Mouse (Mus musculus) erythroblast, adult 5-6 weeks (primary cell): ENCODE measurements around the gene Trappc11. TPM values are rescaled to one million over a fixed set of nuclear protein-coding genes. Genes with fewer than 3 reads are reported as not detected.
A peak's percentile ranks its signal among the peaks of the same experiment; 100 is the strongest.

Source experiments
- ATAC-seq: replicated peaks from 2 replicates; pipeline ENCODE4 v1.8.0; 2016; ENCODE audit warnings: moderate number of reproducible peaks, mild to moderate bottlenecking, moderate TSS enrichment, inconsistent platforms; ENCODE audit not compliant: poor library complexity, low FRiP score, severe bottlenecking
- total RNA-seq, 2 experiments: library from RNA; stranded (forward) in 1 of 2; stranded (reverse) in 1 of 2; fragments of 150-400 nt in 1 of 2; fragments of 200-764, 138-1000 nt in 1 of 2; gene quantifications; 2 replicates each; pipeline versions ENCODE4 v1.2.3 to v1.2.4; 2015 to 2017; ENCODE audit warnings: low replicate concordance in 2 of 2

Trappc11 gene
- 9.0 and 13.6 TPM in 2 replicates for total RNA-seq (2015; ENCODE audit: low replicate concordance)
- 12.7 and 17.0 TPM in 2 replicates for total RNA-seq (2017; ENCODE audit: low replicate concordance)

DNA sequence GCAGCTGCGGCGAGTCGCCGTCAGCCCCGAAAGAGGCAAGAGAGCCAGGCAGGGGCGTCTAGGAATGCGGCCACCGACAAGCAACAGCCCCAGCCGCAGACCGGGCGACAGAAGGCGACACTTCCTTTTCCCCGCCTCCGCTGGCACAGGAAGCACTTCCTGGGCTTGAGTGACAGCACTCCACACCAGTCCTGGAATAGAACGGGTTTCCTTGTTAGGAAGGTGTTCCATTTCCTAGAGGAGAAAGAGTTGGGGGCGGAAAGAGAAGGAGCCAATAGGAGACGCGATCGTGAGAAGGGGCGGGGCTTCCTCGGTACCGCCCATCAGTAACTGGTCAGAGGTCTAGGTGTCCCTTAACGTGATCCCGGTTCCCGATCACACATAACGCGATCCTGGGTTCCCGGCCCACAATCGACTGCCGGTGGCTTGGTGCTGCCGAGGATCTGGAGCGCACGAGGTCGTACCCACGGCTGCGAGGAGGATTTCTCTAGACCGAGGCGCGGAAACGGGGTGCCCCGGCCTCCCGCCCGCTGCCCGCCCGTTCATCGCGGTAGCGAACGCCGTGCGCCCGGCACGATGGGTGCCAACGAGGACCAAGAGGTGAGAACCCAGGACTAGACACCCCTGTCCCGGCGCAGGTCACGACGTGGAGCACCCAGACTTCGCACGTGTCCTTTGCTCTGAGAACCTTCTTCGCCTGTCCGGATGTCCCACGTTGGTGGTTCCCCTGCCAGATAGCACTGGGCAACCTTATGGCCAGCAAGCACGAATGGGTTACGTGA lies at the start of gene Trappc11, which contains the start of gene Rwdd4a:
Gene Trappc11 (minus strand): TSS at position 127 of the 782 bp plus-strand sequence.
Gene Rwdd4a (plus strand): TSS at position 321 of the 782 bp plus-strand sequence.
- ATAC-seq = peak; percentile 99

- no peak for ATAC-seq
Observed at GRCm38 (mm10) chr8:47581454-47581853, 48.2 kb upstream of the Trappc11 start.

DNA sequence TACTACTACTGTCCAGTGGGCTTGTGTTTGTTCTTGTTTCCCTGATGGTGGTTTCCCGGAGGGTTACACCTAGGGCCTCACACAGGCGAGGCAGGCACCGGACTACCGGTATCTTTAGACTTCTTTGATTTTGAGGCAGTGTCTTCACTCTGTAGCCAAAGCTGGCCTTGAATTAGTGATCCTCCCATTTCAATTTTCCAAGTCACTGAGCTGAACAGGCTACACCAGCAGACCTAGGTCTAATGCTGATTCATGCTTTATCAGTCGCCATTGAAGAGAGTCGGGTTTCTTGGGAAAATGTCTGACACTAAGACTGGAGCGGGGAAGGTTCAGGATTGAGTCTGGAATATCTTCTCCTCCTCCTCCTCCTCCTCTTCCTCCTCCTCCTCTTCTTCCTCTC lies 40.2 kb upstream of the Trappc11 start:
- ATAC-seq = no peak

- ATAC-seq = no peak
Observed at GRCm38 (mm10) chr8:47570161-47570560, 36.9 kb upstream of the Trappc11 start.

- ATAC-seq = no peak
Observed at GRCm38 (mm10) chr8:47568098-47568497, 34.8 kb upstream of the Trappc11 start.

DNA sequence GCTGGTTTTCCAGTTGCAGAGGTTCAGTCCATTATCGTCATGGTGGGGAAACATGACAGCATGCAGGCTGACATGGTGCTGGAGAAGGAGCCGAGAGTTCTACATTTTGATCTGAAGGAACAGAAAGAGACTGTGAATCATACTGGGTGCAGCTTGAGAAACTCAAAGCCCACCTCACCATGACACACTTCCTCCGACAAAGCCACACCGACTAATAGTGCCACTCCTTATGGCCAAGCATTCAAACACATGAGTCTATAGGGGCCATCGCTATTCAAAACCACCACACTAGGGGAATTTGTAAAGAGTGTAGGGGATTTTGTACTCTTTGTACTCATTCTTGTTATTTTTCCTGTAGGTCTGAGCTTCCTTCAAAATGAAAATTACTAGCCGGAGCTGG lies 33.3 kb upstream of the Trappc11 start:
- ATAC-seq = no peak

- ATAC-seq = no peak
Observed at GRCm38 (mm10) chr8:47560801-47561200, 27.5 kb upstream of the Trappc11 start.

DNA sequence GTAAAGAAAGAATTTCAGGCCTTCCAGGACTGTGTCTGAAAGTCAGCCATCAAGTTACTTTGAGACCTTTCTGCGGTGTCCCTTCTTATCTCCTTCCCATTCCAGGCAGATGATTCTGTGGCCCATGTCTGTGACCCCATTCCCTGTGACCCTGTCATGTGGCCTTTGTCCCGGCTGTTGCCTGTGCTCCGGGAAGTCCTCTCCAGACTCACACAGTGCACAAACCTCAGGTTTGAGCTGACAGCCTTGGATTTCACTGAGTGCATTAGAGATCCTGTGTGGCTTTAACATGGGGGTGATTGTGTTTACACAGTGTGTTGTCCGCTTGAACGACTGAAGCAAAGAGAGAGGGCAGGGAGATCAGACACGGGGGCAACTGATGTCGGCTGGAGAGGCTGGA lies 25.0 kb upstream of the Trappc11 start:
- ATAC-seq = no peak

GRCm38 (mm10) chr8:47556446-47556845 lies 23.2 kb upstream of the Trappc11 start:
- ATAC-seq = no peak

- ATAC-seq = no peak
Observed at GRCm38 (mm10) chr8:47553613-47554012, 20.3 kb upstream of the Trappc11 start.

DNA sequence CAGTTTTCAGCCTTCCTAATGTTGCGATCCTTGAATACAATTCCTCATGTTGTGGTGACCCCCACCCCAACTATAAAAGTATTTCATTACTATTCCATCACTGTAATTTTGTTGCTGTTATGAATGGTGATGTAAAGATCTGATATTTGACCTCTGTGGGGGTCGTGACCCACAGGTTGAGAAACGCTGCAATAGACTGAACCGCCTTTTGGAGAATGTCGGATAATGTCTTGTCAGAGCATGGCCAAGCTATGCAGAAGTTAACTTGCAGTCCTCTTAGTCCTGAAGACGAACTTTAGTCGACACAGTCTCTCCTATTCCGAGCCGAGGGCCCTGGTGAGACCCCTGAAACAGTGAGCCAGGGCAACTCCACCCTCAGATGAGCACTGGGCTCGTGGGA lies 13.8 kb upstream of the Trappc11 start:
- no peak for ATAC-seq

GRCm38 (mm10) chr8:47544094-47544493 lies 10.8 kb upstream of the Trappc11 start:
- ATAC-seq = no peak

- ATAC-seq = no peak
Observed at GRCm38 (mm10) chr8:47542746-47543145, 9.5 kb upstream of the Trappc11 start.

DNA sequence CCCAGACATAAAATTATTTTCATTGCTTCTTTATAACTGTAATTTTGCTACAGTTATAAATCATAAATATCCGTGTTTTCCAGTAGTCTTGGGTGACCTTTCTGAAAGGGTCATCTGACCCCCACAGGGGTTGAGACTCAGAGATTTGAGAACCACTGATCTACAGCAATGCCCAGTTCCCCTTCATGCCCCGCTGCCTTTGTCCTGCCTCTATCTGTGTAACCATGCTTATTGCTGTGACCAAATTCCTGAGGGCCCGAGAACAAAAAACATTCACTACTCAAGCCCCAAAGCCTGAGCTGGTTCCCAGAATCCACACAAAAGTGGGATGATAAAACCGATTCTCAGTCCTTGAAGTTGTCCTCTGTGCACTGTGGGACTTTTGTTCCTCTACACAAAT lies 5.1 kb upstream of the Trappc11 start:
- ATAC-seq = no peak

- no peak for ATAC-seq
Observed at GRCm38 (mm10) chr8:47528094-47528493, 5.2 kb downstream of the Trappc11 start.

GRCm38 (mm10) chr8:47513601-47514000 lies 19.7 kb downstream of the Trappc11 start:
- no peak for ATAC-seq

DNA sequence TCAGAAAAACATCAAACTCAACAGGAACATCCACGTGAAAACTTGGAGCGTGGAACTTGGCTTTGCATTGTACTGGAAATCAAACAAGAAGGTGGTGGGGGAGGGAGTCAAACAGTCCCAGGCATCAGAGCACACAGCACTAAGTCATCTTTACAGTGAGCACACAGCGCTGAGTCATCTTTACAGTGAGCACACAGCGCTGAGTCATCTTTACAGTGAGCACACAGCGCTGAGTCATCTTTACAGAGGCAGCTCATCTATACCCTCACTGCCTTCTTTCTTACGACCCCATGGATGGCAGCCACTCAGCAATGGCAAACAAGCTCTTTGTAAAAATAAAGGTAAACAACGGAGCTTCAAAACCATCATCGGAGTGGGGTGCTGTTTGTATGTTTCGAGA lies 22.3 kb downstream of the Trappc11 start:
- ATAC-seq = peak; percentile 99

DNA sequence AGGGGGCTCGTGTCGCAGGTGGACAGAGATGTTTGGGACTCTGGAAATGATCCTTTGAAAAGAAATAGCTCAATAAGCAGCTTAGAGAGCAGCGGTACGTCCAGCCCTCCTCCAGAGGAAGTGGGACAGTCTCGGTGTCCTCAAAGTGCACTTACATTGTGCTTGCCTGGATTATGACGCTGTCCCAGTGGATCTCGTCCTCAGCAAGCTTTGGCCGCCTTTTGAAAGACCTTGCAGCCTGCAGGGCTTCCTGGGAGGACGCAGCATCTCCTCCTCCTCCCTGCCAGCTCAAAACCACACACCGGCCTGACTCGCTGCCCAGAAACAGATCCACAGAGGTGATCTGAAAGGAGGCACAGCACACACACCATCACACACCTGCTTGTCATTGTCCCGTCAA lies 27.8 kb downstream of the Trappc11 start:
- ATAC-seq = no peak

- no peak for ATAC-seq
Observed at GRCm38 (mm10) chr8:47502546-47502945, 30.7 kb downstream of the Trappc11 start.

- no peak for ATAC-seq
Observed at GRCm38 (mm10) chr8:47501994-47502393, 31.3 kb downstream of the Trappc11 start.

DNA sequence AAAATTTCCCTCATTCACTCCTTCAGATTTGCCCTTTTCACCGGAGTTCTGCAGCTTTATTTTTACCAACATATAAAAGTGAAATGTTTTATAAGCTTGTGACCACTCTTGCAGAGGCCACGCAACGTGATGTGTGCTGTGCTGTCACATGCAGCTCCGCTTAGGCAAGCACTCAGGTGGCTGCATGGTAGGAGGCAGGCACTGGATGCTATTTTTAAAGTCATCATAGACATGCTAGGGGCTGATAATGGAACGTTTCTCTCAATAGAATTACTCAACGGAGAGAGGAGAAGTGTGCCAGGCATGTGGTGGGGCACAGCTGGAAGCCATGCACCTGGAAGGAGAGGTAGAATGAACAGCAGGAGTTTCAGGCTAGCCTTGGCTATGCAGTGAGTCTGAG lies 37.8 kb downstream of the Trappc11 start:
- ATAC-seq = no peak
